Mouse (Mus musculus): ENCODE measurements around the gene Ephb2. TPM values are rescaled to one million over a fixed set of nuclear protein-coding genes. Genes with fewer than 3 reads are reported as not detected.

Ephb2 gene
- polyA plus RNA-seq, 1 experiment from 2014 or later = 2.3 TPM

DNA sequence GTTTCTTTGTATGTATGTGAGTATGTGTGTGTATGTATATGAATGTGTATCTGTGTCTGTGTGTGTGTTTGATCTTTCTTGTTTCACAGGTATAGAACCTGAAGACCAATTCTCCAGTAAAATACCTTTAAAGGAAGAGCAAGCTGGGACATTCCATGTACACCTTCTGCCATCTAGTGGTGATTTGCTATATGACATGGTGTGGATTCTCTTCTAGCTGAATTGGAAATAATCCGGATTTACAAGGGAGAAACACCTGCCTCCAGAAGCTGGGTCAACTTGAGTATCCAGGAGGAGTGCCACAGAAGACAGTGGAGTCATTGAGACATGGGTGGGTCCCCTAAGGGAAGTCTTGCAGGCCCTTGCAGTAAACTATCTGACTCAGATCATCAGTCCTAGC, 214.5 kb downstream of the Ephb2 start:
- ATAC-seq (ENCODE audit: low FRiP score, low TSS enrichment) (peak; percentile 22; the same call in 1 of the 2 replicates), DNase-seq (ENCODE audit: low spot score) (peak; percentile 23)
- 0% methylated on average over 1 of the region's 1 CpGs for WGBS
- no peak overlapping the region for H3K4me3 ChIP-seq (ENCODE audit: low read depth, low read length)
- H3K36me3 ChIP-seq (ENCODE audit: control insufficient read depth, insufficient read depth, low read length) = no peaks in the 10 kb centered on the region
- H3K9me3 ChIP-seq (ENCODE audit: control insufficient read depth, low read length) = no peaks in the 10 kb centered on the region
- no peaks in the 10 kb centered on the region for H3K27me3 ChIP-seq (ENCODE audit: control insufficient read depth, insufficient read depth, low read length)
- TF ChIP-seq EP300 (optimal IDR thresholded peaks at IDR 0.05) (no peak), CTCF (IDR thresholded peaks at IDR 0.05; ENCODE audit: low read depth) (peak; percentile 95)
- H3K9ac ChIP-seq (ENCODE audit: low read length) = no peak overlapping the region
- no peak overlapping the region for H3K27ac ChIP-seq (replicated peaks)
- H3K4me2 ChIP-seq (replicated peaks; ENCODE audit: low read depth) = no peak overlapping the region
- no peaks in the 10 kb centered on the region for H3K4me1 ChIP-seq (replicated peaks; ENCODE audit: control insufficient read depth, insufficient read depth)

DNA sequence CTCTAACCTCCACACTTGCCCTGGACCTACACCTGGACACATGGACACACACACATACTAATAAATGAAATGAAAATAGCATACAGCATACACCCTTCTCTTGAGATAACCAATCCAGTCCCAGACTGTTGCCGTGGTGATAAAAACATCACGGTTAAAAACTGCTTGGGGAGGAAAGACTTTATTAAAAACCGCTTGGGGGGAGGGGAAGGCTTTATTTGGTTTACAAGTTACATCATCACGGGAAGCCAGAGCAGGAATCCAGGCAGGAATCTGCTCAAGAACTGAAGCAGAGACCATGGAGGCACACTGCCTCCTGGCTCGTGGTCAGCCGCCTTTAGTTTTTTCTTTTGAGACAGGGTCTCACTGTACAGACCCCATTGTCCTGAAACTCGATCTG, 222.1 kb downstream of the Ephb2 start:
- Histone ChIP-seq H3K27me3 (ENCODE audit: control insufficient read depth, insufficient read depth, low read length) (no peaks in the 10 kb centered on the region), H3K9me3 (ENCODE audit: control insufficient read depth, low read length) (no peaks in the 10 kb centered on the region), H3K27ac (replicated peaks) (no peak overlapping the region), H3K4me1 (replicated peaks; ENCODE audit: control insufficient read depth, insufficient read depth) (no peaks in the 10 kb centered on the region), H3K36me3 (ENCODE audit: control insufficient read depth, insufficient read depth, low read length) (no peaks in the 10 kb centered on the region), H3K4me3 (ENCODE audit: low read depth, low read length) (no peak overlapping the region), H3K9ac (ENCODE audit: low read length) (no peak overlapping the region), H3K4me2 (replicated peaks; ENCODE audit: low read depth) (no peak overlapping the region)
- WGBS = 50% methylated on average over 7 of the region's 7 CpGs
- no peak for ATAC-seq (ENCODE audit: low FRiP score, low TSS enrichment)
- no peak for DNase-seq (ENCODE audit: low spot score)
- TF ChIP-seq CTCF (IDR thresholded peaks at IDR 0.05; ENCODE audit: low read depth) (no peak), EP300 (optimal IDR thresholded peaks at IDR 0.05) (no peak)

DNA sequence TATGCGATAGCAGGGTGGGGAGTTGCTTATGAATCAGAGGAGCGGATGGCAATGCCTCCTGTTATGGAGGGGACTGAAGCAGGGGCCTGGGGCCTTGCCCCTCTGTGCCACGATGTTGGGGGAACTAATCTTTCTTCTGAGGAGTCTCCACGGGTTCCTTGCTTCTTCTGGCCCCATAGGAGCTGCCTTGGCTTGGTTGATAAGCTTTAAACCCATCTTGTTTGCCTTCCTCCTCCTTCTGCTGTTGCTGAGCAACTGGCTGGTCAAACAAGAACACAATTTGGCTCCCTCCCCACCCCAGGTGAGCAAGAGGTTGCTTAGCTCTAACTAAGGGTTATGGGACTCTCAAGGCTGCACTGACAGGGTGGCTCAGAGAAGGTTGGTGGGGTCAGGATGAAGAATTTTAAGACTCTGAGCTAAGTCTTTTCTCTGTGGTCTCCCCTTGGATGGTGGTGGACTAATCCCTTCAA, 225.4 kb downstream of the Ephb2 start, which contains the start of gene Tex46:
Gene Tex46, plus strand, starts transcription at position 51 of the 470 bp plus-strand sequence.
- DNase-seq (ENCODE audit: low spot score) (peak; percentile 51), ATAC-seq (ENCODE audit: low FRiP score, low TSS enrichment) (peak; percentile 56)
- 33% methylated on average over 4 of the region's 4 CpGs for WGBS
- H3K27me3 ChIP-seq (ENCODE audit: control insufficient read depth, insufficient read depth, low read length) = no peaks in the 10 kb centered on the region
- no peak within 1 kb of the TSS for H3K9ac ChIP-seq (ENCODE audit: low read length)
- no peak within 1 kb of the TSS for H3K27ac ChIP-seq (replicated peaks)
- TF ChIP-seq CTCF (IDR thresholded peaks at IDR 0.05; ENCODE audit: low read depth) = no peak
- no peak for TF ChIP-seq EP300 (optimal IDR thresholded peaks at IDR 0.05)
- no peaks in the 10 kb centered on the region for H3K4me1 ChIP-seq (replicated peaks; ENCODE audit: control insufficient read depth, insufficient read depth)
- no peaks in the 10 kb centered on the region for H3K9me3 ChIP-seq (ENCODE audit: control insufficient read depth, low read length)
- H3K4me2 ChIP-seq (replicated peaks; ENCODE audit: low read depth) = no peak within 1 kb of the TSS
- H3K4me3 ChIP-seq (ENCODE audit: low read depth, low read length) = no peak within 1 kb of the TSS
- H3K36me3 ChIP-seq (ENCODE audit: control insufficient read depth, insufficient read depth, low read length) = no peaks in the 10 kb centered on the region

- DNase-seq (ENCODE audit: low spot score) = no peak
Observed at GRCm38 (mm10) chr4:136605756-136606485, 229.9 kb downstream of the Ephb2 start.

GRCm38 (mm10) chr4:136602568-136602967, 233.2 kb downstream of the Ephb2 start, which contains the start of gene Kdm1a:
Gene Kdm1a (minus strand): TSS chr4:136602723.
- peak; percentile 97 for DNase-seq (ENCODE audit: low spot score)
- Histone ChIP-seq H3K27ac (replicated peaks) (peak within 1 kb of the TSS; percentile 95), H3K9ac (ENCODE audit: low read length) (peak within 1 kb of the TSS; percentile 99), H3K4me1 (replicated peaks; ENCODE audit: control insufficient read depth, insufficient read depth) (0 out of 2 replicates have a peak, but pooled peaks cover 2% of the 10 kb centered on the region), H3K9me3 (ENCODE audit: control insufficient read depth, low read length) (no peaks in the 10 kb centered on the region), H3K27me3 (ENCODE audit: control insufficient read depth, insufficient read depth, low read length) (no peaks in the 10 kb centered on the region), H3K36me3 (ENCODE audit: control insufficient read depth, insufficient read depth, low read length) (no peaks in the 10 kb centered on the region), H3K4me3 (ENCODE audit: low read depth, low read length) (peak within 1 kb of the TSS; percentile 98), H3K4me2 (replicated peaks; ENCODE audit: low read depth) (peak within 1 kb of the TSS; percentile 56)
- WGBS = under 1% methylated on average over 42 of the region's 45 CpGs
- peak; percentile 89 for ATAC-seq (ENCODE audit: low FRiP score, low TSS enrichment)
- no peak for TF ChIP-seq EP300 (optimal IDR thresholded peaks at IDR 0.05)
- TF ChIP-seq CTCF (IDR thresholded peaks at IDR 0.05; ENCODE audit: low read depth) = peak; percentile 95

More at GRCm38 (mm10) chr4:136605756-136606485, 229.9 kb downstream of the Ephb2 start:
- TF ChIP-seq CTCF (IDR thresholded peaks at IDR 0.05; ENCODE audit: low read depth) (no peak), EP300 (optimal IDR thresholded peaks at IDR 0.05) (no peak)
- no peaks in the 10 kb centered on the region for H3K4me1 ChIP-seq (replicated peaks; ENCODE audit: control insufficient read depth, insufficient read depth)
- H3K27ac ChIP-seq (replicated peaks) = no peak overlapping the region
- H3K27me3 ChIP-seq (ENCODE audit: control insufficient read depth, insufficient read depth, low read length) = no peaks in the 10 kb centered on the region
- H3K9ac ChIP-seq (ENCODE audit: low read length) = no peak overlapping the region
- 88% methylated on average over 19 of the region's 19 CpGs for WGBS
- H3K4me2 ChIP-seq (replicated peaks; ENCODE audit: low read depth) = no peak overlapping the region
- H3K9me3 ChIP-seq (ENCODE audit: control insufficient read depth, low read length) = no peaks in the 10 kb centered on the region
- ATAC-seq (ENCODE audit: low FRiP score, low TSS enrichment) = no peak
- H3K36me3 ChIP-seq (ENCODE audit: control insufficient read depth, insufficient read depth, low read length) = no peaks in the 10 kb centered on the region
- H3K4me3 ChIP-seq (ENCODE audit: low read depth, low read length) = no peak overlapping the region

GRCm38 (mm10) chr4:136602018-136602554, 233.7 kb downstream of the Ephb2 start:
- WGBS = under 1% methylated on average over 43 of the region's 68 CpGs
- peak overlapping the region; percentile 99 for H3K9ac ChIP-seq (ENCODE audit: low read length)
- H3K4me1 ChIP-seq (replicated peaks; ENCODE audit: control insufficient read depth, insufficient read depth) = 0 out of 2 replicates have a peak, but pooled peaks cover 2% of the 10 kb centered on the region
- H3K27ac ChIP-seq (replicated peaks) = peak overlapping the region; percentile 95
- H3K4me2 ChIP-seq (replicated peaks; ENCODE audit: low read depth) = peak overlapping the region; percentile 56
- peak overlapping the region; percentile 98 for H3K4me3 ChIP-seq (ENCODE audit: low read depth, low read length)
- TF ChIP-seq CTCF (IDR thresholded peaks at IDR 0.05; ENCODE audit: low read depth) (no peak), EP300 (optimal IDR thresholded peaks at IDR 0.05) (no peak)
- peak; percentile 63 for ATAC-seq (ENCODE audit: low FRiP score, low TSS enrichment)
- peak; percentile 62 for DNase-seq (ENCODE audit: low spot score)
- H3K9me3 ChIP-seq (ENCODE audit: control insufficient read depth, low read length) = no peaks in the 10 kb centered on the region
- H3K36me3 ChIP-seq (ENCODE audit: control insufficient read depth, insufficient read depth, low read length) = no peaks in the 10 kb centered on the region
- no peaks in the 10 kb centered on the region for H3K27me3 ChIP-seq (ENCODE audit: control insufficient read depth, insufficient read depth, low read length)
